Mouse (Mus musculus) heart, postnatal 0 days (tissue): ENCODE data around the gene Rasgef1b.

Experiments
- CTCF ChIP-seq: IDR thresholded peaks from 2 replicates; pipeline ENCODE4 v1.5.1; 2016; ENCODE audit warnings: antibody characterized with exemption, control low read depth, low read depth
- EP300 ChIP-seq: IDR thresholded peaks from 2 replicates; pipeline ENCODE4 v1.6.1; 2016; ENCODE audit warnings: antibody characterized with exemption, low read depth

GRCm38 (mm10) chr5:99587589-99587988 is 141.3 kb downstream of the Rasgef1b start:
- TF ChIP-seq EP300 (no peak), CTCF (no peak)
